ENCODE assay signal across 2 mouse cellular contexts in genomic region chr12:111972504-111972903, GRCm38 (mm10).
TF ChIP-seq lines count a peak whose summit lies in the region.

No protein-coding gene starts in this region.

TF ChIP-seq in CH12.LX, 34 proteins besides CTCF, POLR2A, EP300 and RAD21:
- no peak for TF ChIP-seq TCF12 (IDR thresholded peaks at IDR 0.05; ENCODE audit: low read depth, low read length)
- TF ChIP-seq BHLHE40 (IDR thresholded peaks at IDR 0.05; ENCODE audit: low read depth, low read length): peak; percentile 41; the same call in 1 of the 2 replicates
- no peak for TF ChIP-seq CHD1 (IDR thresholded peaks at IDR 0.05; ENCODE audit: low read depth, low read length)
- TF ChIP-seq E2F4 (IDR thresholded peaks at IDR 0.05; ENCODE audit: insufficient replicate concordance, low read depth, low read length): no peak
- TF ChIP-seq POLR2AphosphoS2 (IDR thresholded peaks at IDR 0.05; ENCODE audit: low read depth, low read length): no peak
- TF ChIP-seq HCFC1 (IDR thresholded peaks at IDR 0.05; ENCODE audit: low read depth, low read length): no peak
- TF ChIP-seq USF2 (conservative IDR thresholded peaks at IDR 0.05; ENCODE audit: low read depth, low read length): no peak
- TF ChIP-seq MAFK (IDR thresholded peaks at IDR 0.05; ENCODE audit: insufficient replicate concordance, low read length): no peak

TF ChIP-seq in MEL, 35 proteins besides CTCF, POLR2A, EP300 and RAD21:
- peak; percentile 31; the same call in 1 of the 2 replicates for TF ChIP-seq ETS1 (IDR thresholded peaks at IDR 0.05; ENCODE audit: low read depth, low read length)
- no peak for TF ChIP-seq POLR2AphosphoS2 (IDR thresholded peaks at IDR 0.05; ENCODE audit: low read length)
- peak; percentile 75; the same call in 1 of the 2 replicates for TF ChIP-seq MXI1 (IDR thresholded peaks at IDR 0.05; ENCODE audit: low read depth, low read length)
- peak; percentile 85 for TF ChIP-seq USF1 (IDR thresholded peaks at IDR 0.05; ENCODE audit: low read depth, low read length)
- 0 out of 2 replicates have a peak, but pooled peaks have one; percentile 25 for TF ChIP-seq MYC (IDR thresholded peaks at IDR 0.05; ENCODE audit: low read depth, low read length)
- peak in 1 of 2 experiments; percentile 50; a peak in 1 of 4 replicates for TF ChIP-seq USF2 (IDR thresholded peaks at IDR 0.05; ENCODE audit: borderline replicate concordance in 1 of 2, insufficient read depth in 1 of 2, low read depth in 1 of 2, low read length in 2 of 2)
- TF ChIP-seq TAL1 (IDR thresholded peaks at IDR 0.05; ENCODE audit: low read length): peak; percentile 68
- peak; percentile 88 for TF ChIP-seq MAX (IDR thresholded peaks at IDR 0.05; ENCODE audit: low read length)
- no peak for TF ChIP-seq NRF1 (IDR thresholded peaks at IDR 0.05; ENCODE audit: insufficient read depth, low read depth, low read length, poor library complexity, severe bottlenecking)
- TF ChIP-seq BHLHE40 (IDR thresholded peaks at IDR 0.05; ENCODE audit: borderline replicate concordance, low read depth, low read length): peak; percentile 85; the same call in 1 of the 2 replicates
